Comparison of ENCODE assay signal across 24 mouse cellular contexts in genomic region chr3:14660513-14660912, GRCm38 (mm10).
"Had no signal": no experiment of that assay in that cellular context is flagged by ENCODE, and none has a peak within 500 bp of the region (broad histone marks: within the 10 kb centered on the region; RNA-seq: fewer than 3 reads in every experiment).

No protein-coding gene starts in this region.

- H3K27ac ChIP-seq: heart, embryonic 10.5 days; hindbrain, embryonic 10.5 days; hindbrain, embryonic 12.5 days; hindbrain, embryonic 14.5 days; intestine, embryonic 15.5 days; layer of hippocampus, adult 2 months; limb, embryonic 10.5 days; limb, embryonic 12.5 days; liver, embryonic 14.5 days had no signal

- H3K4me1 ChIP-seq: heart, embryonic 10.5 days; heart, embryonic 12.5 days; hindbrain, embryonic 10.5 days; hindbrain, embryonic 12.5 days; intestine, embryonic 15.5 days; limb, embryonic 12.5 days had no signal

- H3K4me3 ChIP-seq: heart, embryonic 10.5 days; heart, embryonic 12.5 days; hindbrain, embryonic 10.5 days; hindbrain, embryonic 12.5 days; intestine, embryonic 15.5 days; layer of hippocampus, adult 2 months; limb, embryonic 10.5 days; limb, embryonic 12.5 days had no signal

- H3K27me3 ChIP-seq: heart, embryonic 12.5 days; hindbrain, embryonic 12.5 days; intestine, embryonic 15.5 days; limb, embryonic 12.5 days had no signal

- DNase-seq: gastrocnemius, postnatal 14 days; heart, adult 18-20 months; heart, postnatal 10 days; kidney, adult 18-20 months; kidney, adult 8-10 months; kidney, postnatal 10 days; kidney, postnatal 25 days; kidney, postnatal 4 days; layer of hippocampus, postnatal 36 days; liver had no signal

- H3K9ac ChIP-seq: heart, embryonic 12.5 days; hindbrain, embryonic 12.5 days; hindbrain, embryonic 14.5 days; intestine, embryonic 15.5 days; limb, embryonic 12.5 days; liver, embryonic 14.5 days had no signal

- H3K36me3 ChIP-seq: heart, embryonic 10.5 days; heart, embryonic 12.5 days; hindbrain, embryonic 10.5 days; hindbrain, embryonic 12.5 days; intestine, embryonic 15.5 days; limb, embryonic 10.5 days; limb, embryonic 12.5 days had no signal

- ATAC-seq: hindbrain, embryonic 16.5 days; inflammation-experienced regulatory T-cells, adult 6 months; intestine, embryonic 15.5 days; intestine, postnatal 0 days had no signal

- H3K4me2 ChIP-seq: heart, embryonic 12.5 days; hindbrain, embryonic 12.5 days; hindbrain, embryonic 14.5 days; intestine, embryonic 15.5 days; limb, embryonic 12.5 days; liver, embryonic 11.5 days had no signal

- H3K9me3 ChIP-seq: heart, embryonic 10.5 days; heart, embryonic 12.5 days; hindbrain, embryonic 10.5 days; hindbrain, embryonic 12.5 days; intestine, embryonic 15.5 days; limb, embryonic 10.5 days; limb, embryonic 12.5 days had no signal
